Mouse (Mus musculus) T-cell, adult 66 days (primary cell): ENCODE results near the gene Sema3b. TPM values are rescaled to one million over a fixed set of nuclear protein-coding genes. Genes with fewer than 3 reads are reported as not detected.

Source experiments
- total RNA-seq, 2 experiments: library from RNA; stranded (reverse); gene quantifications; 3 replicates in 1 of 2; 4 replicates in 1 of 2; pipeline ENCODE4 v1.2.4; 2023

Gene Sema3b
- under 1 TPM in 1 of 2 experiments, not detected in 1; 0.23 TPM for total RNA-seq

DNA sequence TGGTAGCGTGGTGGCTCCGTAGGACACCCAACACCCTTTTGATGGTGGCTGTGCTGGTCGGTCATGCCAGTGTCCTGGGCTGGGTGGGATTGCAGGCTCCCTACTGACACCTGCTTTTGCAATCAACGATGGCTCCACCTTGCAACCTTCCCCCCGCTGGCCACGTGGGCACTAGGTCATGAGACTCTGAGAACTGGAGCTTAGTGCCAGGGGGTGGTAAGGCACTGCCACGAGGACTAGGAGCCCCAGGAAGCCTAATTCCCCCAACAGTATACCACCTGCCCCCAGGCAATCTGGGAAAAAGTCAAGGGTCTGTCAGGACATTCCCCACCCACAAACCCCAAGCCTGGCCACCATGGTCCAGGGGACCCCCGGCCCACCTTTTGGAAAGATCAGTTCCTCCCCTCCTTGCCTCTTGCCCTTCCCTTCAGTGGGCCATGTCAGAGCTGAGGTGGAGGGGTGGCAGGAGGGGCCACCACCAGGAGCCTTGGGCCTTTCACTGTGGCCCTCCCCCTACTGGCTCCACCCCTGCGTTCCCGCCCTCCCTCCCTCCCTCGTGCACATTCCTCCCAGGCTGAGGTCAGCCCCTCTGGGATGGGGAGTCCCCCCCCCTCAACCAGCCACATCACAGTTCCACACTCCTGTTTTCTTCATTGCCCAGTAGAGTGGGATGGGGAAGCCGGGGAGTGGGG is at the start of gene Sema3b:
TSS of gene Sema3b (minus strand) at position 489 of the 692 bp plus-strand sequence.

DNA sequence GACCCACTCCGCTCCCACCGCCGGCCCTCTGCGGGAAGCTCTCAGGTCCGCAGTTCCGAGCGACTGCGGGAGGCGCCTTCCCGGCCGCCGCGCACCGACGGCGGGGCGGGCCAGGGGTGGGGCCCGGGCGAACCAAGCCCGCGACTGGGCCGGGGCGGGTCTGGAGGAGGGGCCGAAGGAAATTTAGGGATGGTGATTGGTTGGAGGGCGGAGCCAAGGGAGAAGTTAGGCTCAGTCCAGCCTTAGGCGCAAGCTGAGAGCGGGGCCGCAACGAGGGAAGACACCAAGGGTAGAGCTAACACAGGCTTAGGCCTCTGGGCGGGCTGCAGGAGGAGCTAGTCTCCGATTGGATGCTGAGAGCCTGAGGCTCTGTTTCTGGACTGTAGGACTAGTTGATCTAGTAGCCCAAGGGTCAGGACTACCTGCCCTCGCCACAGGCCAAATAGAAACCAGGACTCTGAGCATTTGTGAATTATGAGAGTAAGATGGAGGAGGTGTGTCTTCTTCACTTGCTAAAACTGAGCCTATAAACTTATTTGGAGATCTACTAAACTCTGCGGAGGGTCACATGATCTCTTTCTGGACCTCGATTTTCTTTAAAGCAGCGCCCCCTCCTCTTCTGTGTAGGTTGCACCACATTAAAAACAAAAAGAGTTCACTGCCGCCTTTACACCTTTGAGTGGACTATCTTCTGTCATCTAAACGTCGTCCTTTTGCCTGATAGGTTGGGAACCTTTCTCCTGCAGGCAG is 26.4 kb upstream of the Sema3b start, which contains the start of gene Gnai2:
TSS of gene Gnai2 (minus strand) at position 89 of the 750 bp plus-strand sequence.

DNA sequence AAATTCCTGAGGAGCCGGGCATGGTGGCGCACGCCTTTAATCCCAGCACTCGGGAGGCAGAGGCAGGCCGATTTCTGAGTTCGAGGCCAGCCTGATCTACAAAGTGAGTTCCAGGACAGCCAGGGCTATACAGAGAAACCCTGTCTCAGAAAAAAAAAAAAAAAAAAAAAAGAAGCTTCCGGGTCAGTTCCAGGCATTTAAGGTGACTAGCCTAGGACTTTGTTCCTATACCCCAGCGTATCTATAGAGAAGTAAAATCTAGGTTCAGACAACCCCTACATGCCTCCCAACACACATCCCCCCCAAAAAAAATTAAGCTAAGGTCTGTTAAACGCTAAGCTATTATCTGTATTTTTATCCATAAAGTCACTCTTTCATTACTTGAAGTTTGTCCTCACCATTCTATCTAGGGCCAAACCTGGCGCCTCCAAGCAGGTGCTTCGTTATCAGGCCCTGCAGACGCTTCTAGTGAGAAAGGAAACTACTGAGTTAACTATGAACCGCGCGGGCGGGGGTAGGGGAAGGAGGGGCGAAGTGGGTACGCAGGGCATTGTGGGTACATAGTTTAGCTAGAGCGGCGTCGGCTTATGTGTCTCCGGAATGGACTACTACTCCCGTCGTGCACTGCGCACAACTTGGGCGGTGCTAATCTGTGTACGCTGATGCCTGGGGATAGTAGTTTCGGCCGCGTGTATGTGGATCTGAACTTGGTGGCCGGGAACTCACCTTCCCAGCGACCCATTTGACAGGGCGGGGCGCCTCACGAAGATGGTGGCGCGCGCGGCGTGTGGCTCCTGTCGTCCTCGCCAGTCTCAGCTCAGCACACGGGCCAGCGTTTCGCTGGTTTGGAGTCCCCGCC is 21.8 kb downstream of the Sema3b start, which contains the start of gene Ifrd2:
TSS of gene Ifrd2 (plus strand) at position 669 of the 859 bp plus-strand sequence.

DNA sequence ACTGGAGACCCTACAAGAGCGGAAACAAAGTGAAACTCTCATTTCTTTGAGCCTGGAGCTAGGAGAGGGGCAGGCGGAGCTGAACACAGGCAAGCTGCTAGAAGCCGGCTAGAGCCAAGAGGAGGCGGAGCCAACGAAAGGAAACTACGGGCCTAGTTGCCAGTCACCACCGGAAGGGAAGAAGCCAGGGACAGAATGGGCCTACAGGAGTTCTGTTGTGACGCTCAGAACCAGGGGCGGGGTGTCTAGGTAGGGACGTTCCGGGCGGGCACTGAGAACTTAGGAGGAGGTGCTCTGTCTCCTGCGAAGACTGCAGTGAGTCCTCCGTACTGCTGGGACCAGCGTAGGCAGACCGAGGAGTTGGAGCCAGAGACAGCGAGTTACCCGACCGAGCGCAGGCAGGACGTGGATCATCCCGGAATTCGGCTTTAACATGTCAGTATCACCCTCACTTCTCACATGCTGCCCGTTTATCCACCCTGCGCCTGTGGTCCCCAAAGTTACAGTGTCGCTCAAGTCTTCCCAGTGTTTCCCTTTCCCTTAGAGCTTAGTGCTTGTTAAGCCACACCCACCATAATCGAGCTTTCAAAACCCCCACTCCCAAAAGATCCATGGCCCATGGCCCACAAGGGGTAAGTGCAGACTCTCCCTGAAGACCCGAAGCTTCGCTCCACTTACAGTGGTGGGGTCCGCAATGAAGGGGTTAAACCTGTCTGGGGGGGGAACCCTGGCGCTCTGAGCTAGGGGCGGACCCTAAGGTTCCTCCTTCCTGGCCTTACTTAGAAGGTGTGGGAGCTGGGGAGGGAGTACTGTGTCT is 28.3 kb downstream of the Sema3b start, which contains the start of gene Hyal3:
TSS of gene Hyal3 (plus strand) at position 318 of the 817 bp plus-strand sequence.

GRCm38 (mm10) chr9:107578587-107578986 is 30.4 kb downstream of the Sema3b start, which contains the start of gene Naa80:
Gene Naa80, plus strand, starts transcription at chr9:107578887.

DNA sequence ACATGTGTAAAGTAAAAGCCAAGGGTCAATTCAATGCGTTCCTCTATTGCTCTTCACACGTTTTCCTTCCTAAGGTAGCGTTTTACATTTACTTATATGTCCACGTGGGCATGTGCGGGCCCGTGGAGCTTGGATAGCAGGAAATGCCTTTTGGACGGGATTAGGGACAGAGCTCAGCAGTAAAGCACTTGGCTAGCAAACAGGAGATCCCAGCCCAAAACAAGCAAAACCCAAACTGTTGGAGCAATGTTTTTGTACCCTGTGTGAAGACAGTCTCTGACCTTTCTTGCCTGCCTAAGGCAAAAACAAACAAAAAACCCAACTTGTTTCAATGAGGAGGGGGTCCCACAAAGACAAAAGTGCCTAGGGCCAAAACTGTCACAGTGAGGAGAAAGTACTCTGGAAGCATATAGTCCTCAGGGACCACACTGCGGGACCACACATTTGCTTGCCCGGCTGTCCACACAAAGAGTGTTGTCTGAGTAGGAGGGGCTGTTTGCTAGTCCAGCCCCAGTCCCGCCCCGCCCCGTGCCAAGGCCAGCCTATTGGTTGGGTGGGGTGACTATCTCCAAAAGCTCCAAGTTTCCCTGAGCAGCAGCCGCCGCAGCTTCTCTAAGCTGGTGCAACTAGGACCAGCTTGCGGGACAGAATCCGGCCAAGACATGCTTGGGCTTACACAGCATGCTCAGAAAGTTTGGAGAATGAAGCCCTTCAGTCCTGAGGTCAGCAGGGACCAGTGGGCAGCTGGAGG is 32.5 kb downstream of the Sema3b start, which contains the start of gene Hyal1:
TSS of gene Hyal1 (plus strand) at position 571 of the 751 bp plus-strand sequence.

DNA sequence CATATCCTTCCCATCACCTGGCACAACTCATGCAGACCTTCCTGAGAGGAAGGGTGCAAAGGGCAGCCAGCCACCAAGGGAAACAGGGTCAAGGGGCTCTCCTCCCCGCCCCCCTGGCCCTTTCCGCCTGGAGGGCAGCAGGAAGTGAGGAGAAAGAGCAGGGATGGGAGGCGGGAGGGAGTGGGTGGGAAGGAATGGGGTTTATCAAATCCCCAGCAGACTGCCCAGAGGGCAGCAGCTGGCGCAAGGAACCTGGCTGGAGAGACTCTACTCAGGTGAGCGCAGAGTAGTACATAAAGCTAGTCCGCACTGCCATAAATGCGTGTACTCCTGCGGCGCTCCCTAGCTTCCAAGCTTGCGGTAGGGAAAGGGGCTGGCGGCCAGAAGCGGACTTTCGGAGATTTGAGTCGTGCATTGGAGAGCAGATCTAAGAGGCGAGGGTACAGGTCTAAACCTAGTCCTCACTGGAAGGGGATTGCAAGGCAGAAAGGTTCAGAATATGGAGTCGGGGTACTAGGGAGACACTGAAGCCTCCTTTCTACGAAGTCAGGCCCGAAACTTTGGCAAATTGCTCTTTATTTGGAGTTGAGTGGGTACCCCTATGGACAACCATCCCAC is 41.2 kb downstream of the Sema3b start, which contains the start of gene Hyal2:
TSS of gene Hyal2 (plus strand) at position 244 of the 618 bp plus-strand sequence.

GRCm38 (mm10) chr9:107563029-107563581 is 45.9 kb downstream of the Sema3b start, which contains the start of gene Tusc2:
Gene Tusc2, plus strand, starts transcription at chr9:107563255.

DNA sequence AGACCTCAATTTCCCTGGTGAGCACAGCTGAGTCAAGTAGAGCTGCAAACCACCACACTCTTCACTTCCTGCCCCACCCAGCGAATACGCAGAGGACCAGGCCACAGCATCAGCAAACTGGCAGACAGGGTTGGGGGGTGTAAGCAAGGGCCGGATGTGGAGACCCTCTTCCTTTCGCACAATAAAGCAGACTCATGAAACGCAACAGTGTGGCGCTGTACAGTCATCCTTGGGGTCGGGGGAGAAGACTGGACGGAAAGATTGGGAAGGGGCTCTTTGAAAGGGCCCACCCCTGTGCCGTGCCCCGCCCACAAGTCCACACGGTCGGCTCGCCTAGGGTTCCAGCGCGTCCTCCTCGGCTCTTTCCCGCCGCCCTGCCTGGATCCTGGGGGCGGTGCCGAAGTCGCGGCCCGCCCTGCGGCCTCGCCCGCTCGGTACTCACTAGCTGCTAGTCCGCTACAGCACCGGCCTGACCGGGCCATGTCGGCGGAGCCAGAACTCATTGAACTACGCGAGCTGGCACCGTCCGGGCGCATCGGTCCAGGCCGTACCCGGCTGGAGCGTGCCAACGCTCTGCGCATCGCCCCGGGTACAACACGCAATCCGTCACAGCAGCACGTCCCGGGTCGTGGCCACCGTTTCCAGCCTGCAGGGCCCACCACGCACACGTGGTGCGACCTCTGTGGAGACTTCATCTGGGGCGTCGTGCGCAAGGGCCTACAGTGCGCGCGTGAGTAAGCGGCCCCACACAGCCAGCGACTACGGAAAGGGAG is 57.7 kb downstream of the Sema3b start, which contains the start of gene Rassf1:
TSS of gene Rassf1 (plus strand) at position 439 of the 773 bp plus-strand sequence.

Other genes with a start within 250 kb of the Sema3b start
- 1 to 10 TPM; 2.1 to 2.9 TPM for gene Cacna2d2, start 209.6 kb downstream of the Sema3b start, total RNA-seq
- gene Tmem115, start 75.3 kb downstream of the Sema3b start, total RNA-seq = 10 to 100 TPM; 33.5 to 34.2 TPM
- 10 to 100 TPM; 16.0 to 20.4 TPM for gene Cyb561d2, start 67.0 kb downstream of the Sema3b start, total RNA-seq
- 10 to 100 TPM; 27.7 to 32.8 TPM for gene Nprl2, start 67.0 kb downstream of the Sema3b start, total RNA-seq
- 1 to 10 TPM in 1 of 2 experiments, under 1 TPM in 1; 0.68 to 3.0 TPM for gene Zmynd10, start 61.9 kb downstream of the Sema3b start, total RNA-seq
- gene Rassf1, start 57.7 kb downstream of the Sema3b start, total RNA-seq = 10 to 100 TPM; 82.6 to 85.1 TPM
- gene Tusc2, start 46.0 kb downstream of the Sema3b start, total RNA-seq = 10 to 100 TPM; 22.7 to 28.4 TPM
- gene Hyal2, start 41.3 kb downstream of the Sema3b start, total RNA-seq = 1 to 10 TPM; 3.9 to 4.3 TPM
- gene Hyal1, start 32.3 kb downstream of the Sema3b start, total RNA-seq = 1 to 10 TPM; 1.9 to 2.2 TPM
- 10 to 100 TPM in 1 of 2 experiments, 1 to 10 TPM in 1; 9.4 to 14.8 TPM for gene Naa80, start 30.3 kb downstream of the Sema3b start, total RNA-seq
- gene Hyal3, start 28.4 kb downstream of the Sema3b start, total RNA-seq = 1 to 10 TPM; 1.5 to 3.7 TPM
- 10 to 100 TPM; 24.5 to 35.8 TPM for gene Ifrd2, start 21.6 kb downstream of the Sema3b start, total RNA-seq
- gene Gnai2, start 26.1 kb upstream of the Sema3b start, total RNA-seq = 100 to 1,000 TPM; 472 to 497 TPM
- not detected for gene Slc38a3, start 60.3 kb upstream of the Sema3b start, total RNA-seq
- 1 to 10 TPM; 1.3 to 2.2 TPM for gene Gnat1, start 70.5 kb upstream of the Sema3b start, total RNA-seq
- gene Sema3f, start 101.2 kb upstream of the Sema3b start, total RNA-seq = not detected
- 100 to 1,000 TPM; 261 to 285 TPM for gene Rbm5, start 161.8 kb upstream of the Sema3b start, total RNA-seq